Mouse (Mus musculus): ENCODE measurements around the gene Sertad2. TPM values are rescaled to one million over a fixed set of nuclear protein-coding genes. Genes with fewer than 3 reads are reported as not detected.

Gene Sertad2
- polyA plus RNA-seq, 1 experiment: 22.1 TPM

GRCm38 (mm10) chr11:20544801-20545515 is 1.9 kb downstream of the Sertad2 start:
- DNase-seq (ENCODE audit: low read depth): no peak

- DNase-seq (ENCODE audit: low read depth): no peak
Observed at GRCm38 (mm10) chr11:20549481-20549880, 6.4 kb downstream of the Sertad2 start.

DNA sequence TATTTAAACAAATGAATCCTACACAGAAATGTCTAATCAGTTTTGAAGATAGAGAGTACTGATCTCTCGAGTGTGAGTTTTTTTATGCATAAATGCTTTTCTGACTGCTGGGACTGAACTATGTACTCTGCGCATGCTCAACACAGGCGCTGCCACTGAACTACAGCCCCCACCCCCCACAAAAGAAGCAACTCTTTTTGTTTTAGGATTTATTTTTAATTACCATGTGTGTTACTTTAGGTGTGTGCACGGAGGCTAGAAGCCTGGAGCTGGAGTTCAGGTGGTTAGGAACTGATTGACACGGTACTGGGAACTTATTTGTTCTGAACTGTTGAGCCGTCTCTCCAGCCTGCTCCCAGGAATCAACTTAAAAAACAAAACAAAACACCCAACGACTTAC is 7.1 kb downstream of the Sertad2 start:
- DNase-seq (ENCODE audit: low read depth): no peak

DNA sequence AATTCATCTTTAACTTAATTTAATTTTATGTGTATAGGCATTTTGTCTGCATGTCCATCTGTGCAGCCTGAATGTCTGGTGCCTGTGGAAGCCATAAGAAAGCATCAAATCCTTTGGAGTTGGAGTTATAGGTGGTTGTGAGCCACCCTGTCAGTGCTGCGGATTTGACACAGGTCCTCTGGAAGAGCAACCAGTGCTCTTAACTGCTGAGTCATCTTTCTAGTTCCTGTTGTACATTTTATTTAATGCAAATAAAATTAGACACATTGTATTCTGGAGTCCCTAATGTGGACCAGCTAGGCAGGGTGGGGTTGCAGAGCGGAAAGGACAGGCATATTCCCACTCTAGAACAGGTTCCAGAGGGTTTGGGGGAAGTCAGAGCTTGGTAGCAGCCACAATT is 9.0 kb downstream of the Sertad2 start:
- DNase-seq (ENCODE audit: low read depth): no peak

- no peak for DNase-seq (ENCODE audit: low read depth)
Observed at GRCm38 (mm10) chr11:20552758-20553673, 10.0 kb downstream of the Sertad2 start.

DNA sequence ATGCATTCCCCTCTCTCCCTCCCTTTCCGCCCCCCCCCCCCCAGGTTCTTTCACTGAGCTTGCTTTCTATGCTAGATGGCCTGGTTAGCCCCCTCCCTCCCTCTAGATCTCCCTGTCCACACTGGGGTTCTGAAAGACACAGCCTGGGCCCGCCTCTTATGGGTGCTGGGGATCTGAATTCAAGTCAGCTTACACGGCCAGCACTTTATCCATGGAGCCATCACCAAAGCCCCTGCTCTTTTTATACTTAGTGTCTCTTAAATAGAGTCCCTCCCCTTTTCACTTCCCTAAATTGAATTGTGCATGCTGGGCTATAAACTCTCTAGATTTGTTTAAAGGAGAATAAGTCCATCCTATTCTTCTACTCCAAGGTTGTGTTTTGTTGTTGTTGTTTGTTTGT is 12.6 kb downstream of the Sertad2 start:
- no peak for DNase-seq (ENCODE audit: low read depth)

DNA sequence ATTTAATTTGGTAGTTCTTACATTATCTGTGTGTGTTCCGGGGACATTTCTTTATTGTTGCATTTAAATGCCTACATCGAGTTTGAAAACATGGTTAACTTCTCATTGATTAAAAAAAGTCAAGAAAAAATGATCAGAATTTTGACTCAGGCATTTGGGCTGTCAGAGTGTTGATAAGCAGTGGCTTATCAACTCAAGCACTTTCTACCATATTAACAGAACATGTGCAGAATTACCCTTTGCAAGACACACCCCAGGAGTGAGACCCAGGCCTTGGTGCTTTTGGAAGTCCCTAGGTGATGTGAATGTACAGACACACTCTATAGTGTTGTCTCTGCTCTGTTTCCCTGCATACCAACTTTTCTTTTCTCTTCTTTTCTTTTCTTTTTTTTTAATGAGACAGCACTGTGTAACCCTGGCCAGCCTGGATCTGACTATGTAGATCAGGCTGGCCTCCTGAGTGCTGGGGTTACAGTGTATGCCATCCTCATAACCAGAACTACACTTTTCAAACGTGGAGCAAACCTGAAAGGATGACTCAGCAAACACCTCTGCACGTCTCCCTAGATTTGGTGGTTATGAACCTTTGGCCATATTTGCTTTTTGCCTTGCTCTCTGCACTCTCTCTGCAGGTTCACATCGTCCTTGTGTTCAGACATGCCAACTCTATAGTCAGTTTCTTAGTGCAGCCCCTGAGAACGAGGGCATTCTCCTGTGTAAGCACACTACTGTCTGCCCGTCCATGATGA is 13.3 kb downstream of the Sertad2 start:
- no peak for DNase-seq (ENCODE audit: low read depth)

DNA sequence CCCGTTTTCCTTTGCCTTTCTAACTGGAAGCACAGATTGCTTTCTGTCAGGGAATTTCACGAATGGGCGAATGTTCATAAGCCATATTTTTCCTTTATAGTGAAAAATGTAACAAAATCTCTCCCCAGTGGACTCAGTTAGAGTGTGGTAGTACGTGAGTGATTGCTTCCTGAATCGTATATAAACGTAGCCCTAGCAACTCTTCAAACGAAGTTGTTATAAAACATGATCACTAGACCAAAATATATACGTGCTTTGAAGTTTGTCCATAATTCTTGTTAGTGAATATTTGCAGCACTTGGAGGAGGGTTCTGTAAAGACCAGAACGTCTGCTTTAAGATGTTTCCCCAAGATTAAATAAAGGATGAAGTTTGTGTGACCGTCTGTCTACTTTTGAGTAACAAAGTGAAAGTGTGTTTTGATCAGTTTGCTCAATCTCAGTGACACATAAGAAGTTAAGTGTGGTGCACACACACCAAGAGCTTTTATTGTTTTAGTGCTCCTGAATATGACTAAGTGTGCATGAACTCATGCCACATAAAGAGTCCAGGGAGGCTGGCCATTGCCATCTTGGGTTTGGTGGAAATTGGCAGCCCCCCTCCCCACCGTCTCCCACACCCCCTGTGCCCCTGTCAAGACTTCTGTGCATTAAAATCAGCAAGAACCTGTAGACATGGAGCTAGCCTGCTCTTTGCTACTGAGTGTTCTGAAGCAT is 16.3 kb downstream of the Sertad2 start:
- no peak for DNase-seq (ENCODE audit: low read depth)

DNA sequence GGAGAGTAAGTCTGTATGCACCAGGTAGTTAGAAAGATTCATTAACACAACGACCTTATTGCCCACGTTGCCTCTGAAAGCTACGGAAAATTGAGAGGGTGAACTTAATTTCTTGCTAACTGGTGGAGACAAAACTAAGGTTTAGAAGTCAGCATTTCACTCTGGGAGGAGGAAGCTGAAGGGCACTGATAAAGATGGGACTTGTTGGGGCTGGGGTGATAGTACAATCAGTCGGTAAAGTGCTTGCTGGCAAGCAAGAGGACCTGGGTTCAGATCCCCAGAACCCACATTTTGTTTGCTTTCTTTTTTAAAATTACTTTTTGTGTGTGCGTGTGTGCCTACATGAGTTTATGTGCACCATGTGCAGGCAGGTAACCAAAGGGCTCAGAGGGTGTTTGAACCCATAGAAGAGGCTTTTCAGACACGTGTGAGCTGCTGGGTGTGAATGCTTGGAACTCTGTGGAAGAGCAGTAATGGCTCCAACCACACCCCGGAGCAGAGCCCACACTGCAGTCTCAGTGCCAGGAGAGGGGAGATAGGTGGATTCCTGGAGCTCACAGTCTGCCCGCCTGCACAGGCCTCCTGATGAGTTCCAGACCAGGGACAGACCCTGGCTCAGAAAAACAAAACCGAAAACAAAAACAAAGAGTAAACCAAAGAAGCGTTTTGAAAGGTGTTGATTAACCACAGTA is 17.0 kb downstream of the Sertad2 start:
- DNase-seq (ENCODE audit: low read depth): no peak

- DNase-seq (ENCODE audit: low read depth): no peak
Observed at GRCm38 (mm10) chr11:20561323-20562002, 18.4 kb downstream of the Sertad2 start.

- DNase-seq (ENCODE audit: low read depth): no peak
Observed at GRCm38 (mm10) chr11:20565057-20565456, 22.0 kb downstream of the Sertad2 start.

DNA sequence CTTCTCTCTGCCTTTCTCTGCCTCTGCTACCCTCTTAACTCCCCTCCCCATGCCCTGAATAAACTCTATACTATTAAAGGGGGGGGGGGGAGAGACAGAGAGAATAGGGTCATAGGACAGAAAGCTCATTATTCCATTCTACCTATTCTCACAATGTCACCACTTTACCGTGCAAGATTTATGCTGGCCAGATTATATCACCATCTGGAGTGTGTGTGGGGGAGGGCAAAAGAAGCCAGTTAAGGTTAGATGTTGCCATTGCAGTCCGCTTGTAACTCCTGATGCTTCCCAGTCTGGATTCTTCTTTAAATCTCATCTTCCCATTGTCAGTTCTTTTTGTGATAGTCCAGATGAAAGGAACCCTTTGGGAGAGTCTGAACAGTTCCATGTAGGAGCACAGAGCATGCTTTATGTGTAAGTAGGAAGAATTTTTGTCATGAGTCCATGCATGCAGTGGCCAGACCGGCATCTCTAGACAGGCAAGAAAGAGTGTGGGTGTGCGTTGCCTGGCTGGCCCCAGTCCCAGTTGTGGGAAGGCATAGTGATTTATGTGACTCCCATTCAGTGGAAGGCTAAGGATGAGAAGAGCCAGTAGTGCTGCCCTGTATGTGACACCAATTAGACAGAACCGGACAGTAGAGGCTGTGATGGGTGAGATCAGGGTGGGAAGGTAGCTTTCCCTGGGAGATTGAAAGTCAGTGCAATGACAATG is 28.8 kb downstream of the Sertad2 start:
- DNase-seq (ENCODE audit: low read depth): peak; percentile 89

DNA sequence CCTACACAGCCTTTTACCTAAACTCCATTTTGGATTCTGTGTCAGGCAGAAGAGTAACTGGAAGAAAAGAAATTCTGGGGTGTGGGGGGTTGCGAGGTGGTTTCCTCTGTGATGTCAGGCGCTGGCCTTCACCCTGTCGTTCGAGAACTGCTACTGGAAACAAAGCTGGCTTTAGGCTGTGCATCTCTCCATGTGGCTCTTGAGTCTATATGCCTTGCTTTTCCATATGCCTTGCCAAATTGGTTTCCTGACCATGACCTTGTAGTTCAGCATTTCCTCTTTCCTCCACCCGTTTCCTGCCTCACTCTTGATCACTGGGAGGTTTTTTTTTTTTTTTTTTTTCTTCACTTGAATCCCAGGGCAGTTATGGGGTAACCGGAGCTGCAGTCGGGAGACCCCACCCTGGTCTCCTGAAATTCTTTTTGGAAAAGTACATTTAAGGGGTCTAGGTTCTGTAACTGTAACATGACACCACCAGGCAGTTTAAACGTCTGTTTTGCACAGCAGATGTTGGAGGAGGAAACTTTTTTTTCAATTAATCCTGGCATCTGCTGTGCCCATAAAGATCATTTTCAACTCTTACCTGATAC is 33.1 kb downstream of the Sertad2 start:
- DNase-seq (ENCODE audit: low read depth): no peak

- no peak for DNase-seq (ENCODE audit: low read depth)
Observed at GRCm38 (mm10) chr11:20582758-20583157, 39.7 kb downstream of the Sertad2 start.

- DNase-seq (ENCODE audit: low read depth): no peak
Observed at GRCm38 (mm10) chr11:20585297-20585696, 42.2 kb downstream of the Sertad2 start.

- no peak for DNase-seq (ENCODE audit: low read depth)
Observed at GRCm38 (mm10) chr11:20586180-20586579, 43.1 kb downstream of the Sertad2 start.

DNA sequence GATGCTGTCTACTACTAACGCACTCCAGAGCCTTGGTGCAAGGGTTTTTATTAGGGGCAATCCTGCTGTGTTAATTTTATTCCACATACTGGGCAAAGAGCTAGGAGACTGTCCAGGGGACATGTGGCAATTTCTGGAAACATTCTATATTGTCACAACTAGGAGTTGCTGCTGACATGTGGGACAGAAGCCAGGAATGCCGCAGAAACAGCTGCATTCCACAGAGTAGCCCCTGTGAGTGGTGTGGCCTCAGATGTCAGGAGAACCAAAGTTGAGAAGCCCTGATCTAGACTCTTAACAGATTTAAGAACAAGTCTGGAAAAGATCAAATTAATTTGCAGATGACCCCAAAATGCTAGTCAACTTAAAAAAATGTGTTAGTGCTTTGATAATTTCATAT is 46.3 kb downstream of the Sertad2 start:
- DNase-seq (ENCODE audit: low read depth): no peak

DNA sequence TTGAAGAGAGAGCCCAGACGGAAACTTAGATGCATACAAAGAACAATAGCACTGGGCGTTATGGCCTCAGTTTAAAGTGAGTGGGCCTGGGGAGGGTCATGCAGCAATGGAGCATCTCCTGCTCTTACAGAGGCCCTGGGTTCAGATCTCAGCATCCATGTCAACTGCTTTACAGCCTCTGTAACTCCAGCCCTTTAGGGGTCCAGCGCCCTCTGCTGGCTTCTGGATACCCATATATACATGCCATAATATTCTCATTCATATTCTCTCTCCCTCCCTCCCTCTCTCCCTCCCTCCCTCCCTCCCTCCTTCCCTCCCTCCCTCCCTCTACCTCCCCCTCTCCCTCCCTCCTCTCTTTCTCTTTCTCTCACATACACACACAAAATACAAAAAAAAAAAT is 49.0 kb downstream of the Sertad2 start:
- no peak for DNase-seq (ENCODE audit: low read depth)

All from gonadal fat pad, adult 2 months (tissue).